Mouse (Mus musculus) activated CD4-positive, CD25-positive, alpha-beta regulatory T cell, adult 4 months (primary cell): ENCODE results near the gene Spdya. TPM values are rescaled to one million over a fixed set of nuclear protein-coding genes. Genes with fewer than 3 reads are reported as not detected.
"Not testable (repeated sequence)": the region's sequence is repeated elsewhere in the genome, so short reads cannot be mapped to it uniquely, and the experiment has no call there.

ENCODE experiments used
- ATAC-seq: one replicate; pipeline ENCODE4 v1.8.0; 2017
- polyA plus RNA-seq, 2 experiments: library from polyadenylated mRNA; unstranded; fragments of 100-300 nt; shearing (Covaris generic); gene quantifications; one replicate each; pipeline ENCODE4 v1.2.1; 2017

Gene Spdya
- polyA plus RNA-seq, 2 experiments from 2014 or later: 0.54 to 0.93 TPM

GRCm38 (mm10) chr17:71633350-71633749 lies 81.5 kb downstream of the Spdya start:
- ATAC-seq: no peak

GRCm38 (mm10) chr17:71636786-71637185 lies 84.9 kb downstream of the Spdya start:
- ATAC-seq: no peak

- ATAC-seq: no peak
These were observed 85.9 kb downstream of the Spdya start for GRCm38 (mm10) chr17:71637750-71638265.

DNA sequence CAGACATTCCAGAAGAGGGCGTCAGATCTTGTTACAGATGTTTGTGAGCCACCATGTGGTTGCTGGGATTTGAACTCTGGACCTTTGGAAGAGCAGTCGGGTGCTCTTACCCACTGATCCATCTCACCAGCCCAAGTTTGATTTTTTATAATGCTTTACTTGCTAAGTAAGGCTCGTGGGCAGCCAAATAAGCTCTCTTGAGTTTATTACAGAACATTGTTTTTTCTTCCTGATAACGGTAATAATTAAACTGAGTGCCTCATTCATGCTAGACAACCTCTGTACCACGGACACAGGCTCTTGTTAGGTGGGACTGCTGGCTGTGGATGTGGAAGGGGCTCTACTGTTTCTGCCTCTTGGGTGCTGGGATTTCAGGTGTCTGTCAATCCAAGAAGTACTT lies 87.2 kb downstream of the Spdya start:
- not testable (repeated sequence) for ATAC-seq

Other genes starting within 250 kb of the Spdya start
- gene Emilin2, start 240.1 kb upstream of the Spdya start, polyA plus RNA-seq: under 1 TPM in 1 of 2 experiments, not detected in 1; 0.11 TPM
- 10 to 100 TPM; 17.1 to 19.9 TPM for gene Gm4707, start 92.1 kb upstream of the Spdya start, polyA plus RNA-seq
- gene Smchd1, start 76.7 kb upstream of the Spdya start, polyA plus RNA-seq: 10 to 100 TPM; 77.1 to 98.8 TPM
- 10 to 100 TPM; 23.7 to 24.7 TPM for gene Ndc80, start 25.2 kb upstream of the Spdya start, polyA plus RNA-seq
- 100 to 1,000 TPM; 106 to 132 TPM for gene Wdr43, start 63.8 kb downstream of the Spdya start, polyA plus RNA-seq
- not detected for gene Togaram2, start 121.2 kb downstream of the Spdya start, polyA plus RNA-seq
- not detected for gene Pcare, start 200.8 kb downstream of the Spdya start, polyA plus RNA-seq
- gene Clip4, start 216.4 kb downstream of the Spdya start, polyA plus RNA-seq: not detected